Mouse (Mus musculus): ENCODE measurements around the gene Nek6.
A peak's percentile ranks its signal among the peaks of the same experiment; 100 is the strongest.

The Nek6 gene

DNA sequence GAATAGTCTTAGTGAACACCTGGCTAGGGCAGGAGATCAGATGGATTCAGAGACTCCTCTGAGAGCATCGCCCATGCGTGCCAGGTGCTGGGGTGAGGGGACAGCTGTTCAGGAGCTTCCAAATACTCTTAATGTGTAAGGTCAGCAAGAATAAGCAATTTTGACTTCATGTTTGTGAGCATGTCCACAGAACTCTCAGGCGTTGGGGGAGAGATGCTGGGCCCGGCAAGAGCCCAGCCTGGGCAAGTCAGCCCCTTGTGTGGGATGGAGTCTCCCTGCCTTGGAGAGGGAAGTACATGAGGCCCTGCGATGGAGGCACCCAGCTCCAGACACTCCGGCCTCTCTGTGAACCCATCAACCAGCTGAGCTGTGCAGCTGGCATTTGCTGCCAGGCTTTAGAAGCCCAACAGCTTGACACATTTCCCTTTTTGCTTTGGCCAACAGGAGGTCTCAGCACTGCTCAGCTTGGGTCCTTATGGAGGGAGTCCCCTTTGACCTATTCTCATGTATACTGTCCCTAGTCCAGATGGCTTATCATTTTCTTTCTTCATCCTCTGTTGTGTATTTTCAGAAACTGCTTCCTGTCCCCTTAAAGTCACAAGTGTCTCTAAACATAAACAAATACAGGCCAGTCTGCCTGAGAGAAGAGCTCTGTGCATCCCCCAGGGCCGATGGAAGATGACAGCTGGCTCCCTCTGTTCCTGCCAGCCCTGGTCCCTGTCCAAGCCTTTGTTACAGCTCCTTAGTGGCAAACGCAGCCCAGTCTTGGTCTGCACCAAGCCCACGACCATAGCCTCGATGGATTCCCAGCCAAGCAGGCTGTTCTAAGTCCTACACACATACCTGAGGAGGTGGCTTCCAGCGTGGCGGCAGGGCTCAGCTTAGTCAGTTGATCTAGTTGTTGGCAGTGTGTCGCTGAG lies 67.4 kb downstream of the Nek6 start:
- no peak for DNase-seq (ENCODE audit: low spot score in 2 of 2)

DNA sequence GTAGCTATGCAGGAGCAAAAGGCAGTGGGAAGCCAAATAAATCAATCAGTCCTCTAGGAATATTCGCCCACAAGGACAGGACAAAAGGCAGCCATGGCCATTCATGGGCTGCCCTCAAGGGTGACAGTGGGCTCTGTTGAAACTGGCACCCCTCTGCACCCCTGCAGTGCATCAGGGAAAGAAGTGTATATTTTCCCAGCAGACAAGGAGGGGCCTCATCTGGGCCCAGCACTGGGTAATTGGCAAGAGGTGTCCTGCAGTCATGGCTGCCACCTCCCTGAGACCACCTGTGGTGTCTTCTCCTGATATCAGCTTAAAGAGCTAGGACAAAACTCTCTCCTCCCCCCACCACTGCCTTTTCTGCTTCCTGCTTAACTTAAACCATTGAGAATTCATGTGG lies 68.1 kb downstream of the Nek6 start:
- no peak for DNase-seq (ENCODE audit: low spot score in 2 of 2)

DNA sequence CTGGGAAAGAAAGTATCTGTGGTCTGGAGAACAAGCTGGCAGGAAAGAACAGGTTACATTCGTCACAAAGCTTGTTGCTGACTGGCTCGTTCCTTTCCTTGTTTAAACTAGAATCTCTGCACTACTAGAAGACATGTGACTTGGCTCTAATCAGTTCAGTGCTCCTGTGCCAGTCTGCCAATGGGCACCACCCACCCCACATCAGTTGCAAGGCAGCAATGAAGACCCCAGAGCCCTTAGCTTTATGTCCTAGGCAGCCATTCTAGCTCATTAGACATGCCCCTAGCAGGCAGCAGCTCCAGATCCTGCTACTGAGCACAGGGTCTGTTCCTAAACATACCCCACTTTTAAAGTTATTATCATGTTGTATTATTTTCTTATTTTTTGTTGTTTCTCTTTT lies 72.5 kb downstream of the Nek6 start:
- no peak for DNase-seq (ENCODE audit: low spot score in 2 of 2)

DNA sequence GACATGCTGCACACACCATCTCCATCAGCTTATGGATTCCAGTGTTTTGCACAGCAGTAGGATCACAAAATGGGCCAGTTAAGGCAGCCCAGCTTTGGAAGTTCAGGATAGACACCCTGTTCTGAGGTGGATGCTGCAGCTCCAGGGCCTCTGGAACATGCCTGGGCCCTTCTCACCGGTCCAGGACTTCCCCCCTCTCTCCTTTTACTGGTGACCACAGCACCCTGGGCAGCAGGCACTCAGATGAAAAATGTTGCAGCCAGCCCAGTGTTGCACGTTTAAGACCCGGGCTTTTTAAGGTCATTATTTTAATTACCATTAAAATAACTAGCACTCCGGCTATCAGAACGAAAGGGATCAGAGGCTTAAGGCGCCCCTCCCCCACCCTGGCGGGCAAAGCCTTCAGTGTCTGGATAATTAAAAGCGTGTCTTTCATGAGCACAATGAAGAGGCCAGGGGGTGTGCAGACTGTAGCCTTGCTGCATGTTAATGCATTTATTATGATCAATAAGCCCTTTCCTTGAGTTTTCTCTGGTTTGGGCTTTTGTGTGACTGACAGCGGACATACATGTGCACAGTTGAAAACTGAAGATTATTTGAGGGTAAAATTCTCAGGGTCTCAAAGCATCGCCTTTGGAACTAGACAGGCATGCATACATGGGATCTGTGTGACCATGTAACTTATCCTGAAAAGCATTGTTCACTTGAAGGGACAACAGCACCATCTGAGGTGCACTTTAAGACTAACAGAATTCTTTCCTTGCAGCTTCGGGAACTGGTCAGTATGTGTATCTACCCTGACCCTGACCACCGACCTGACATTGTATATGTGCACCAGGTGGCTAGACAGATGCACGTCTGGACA lies 73.3 kb downstream of the Nek6 start:
- no peak for DNase-seq (ENCODE audit: low spot score in 2 of 2)

DNA sequence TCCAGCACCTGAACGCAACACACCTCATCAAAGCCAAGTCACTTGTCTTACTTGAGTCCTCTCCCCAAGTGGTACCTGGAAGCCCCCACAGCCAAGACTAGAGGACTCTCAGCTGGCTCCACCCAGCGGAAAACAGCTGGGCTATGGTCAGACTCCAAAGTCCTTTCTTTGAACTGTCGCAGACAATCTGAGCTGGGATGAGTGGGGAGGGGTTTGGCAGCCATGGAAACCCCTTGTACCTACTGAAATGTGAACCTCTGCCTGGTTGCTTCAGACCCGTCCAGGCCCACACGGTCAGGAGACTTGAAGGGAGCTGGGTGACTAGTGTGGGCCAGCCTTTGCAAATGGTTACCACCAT lies 73.9 kb downstream of the Nek6 start:
- DNase-seq (ENCODE audit: low spot score in 2 of 2) = no peak

DNA sequence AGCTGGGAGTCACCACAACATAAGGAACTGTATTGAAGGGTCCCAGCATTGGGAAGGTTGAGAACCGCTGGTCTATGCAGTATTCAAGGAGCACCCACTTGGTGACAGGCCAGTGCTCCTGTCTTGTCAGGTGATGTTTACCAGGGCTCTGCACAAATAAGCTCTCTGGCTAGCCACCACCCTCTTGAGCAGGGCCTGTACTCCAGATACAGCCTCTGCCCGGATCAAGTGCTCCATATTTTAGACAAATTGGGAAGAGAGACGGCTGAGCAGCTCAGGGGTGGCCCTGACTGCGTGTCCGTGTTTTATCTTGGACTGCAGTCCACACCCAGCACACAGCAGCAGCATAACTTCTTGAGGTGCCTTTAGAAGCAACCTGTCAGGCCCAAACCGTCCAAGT lies 75.3 kb downstream of the Nek6 start:
- DNase-seq (ENCODE audit: low spot score in 2 of 2) = no peak

DNA sequence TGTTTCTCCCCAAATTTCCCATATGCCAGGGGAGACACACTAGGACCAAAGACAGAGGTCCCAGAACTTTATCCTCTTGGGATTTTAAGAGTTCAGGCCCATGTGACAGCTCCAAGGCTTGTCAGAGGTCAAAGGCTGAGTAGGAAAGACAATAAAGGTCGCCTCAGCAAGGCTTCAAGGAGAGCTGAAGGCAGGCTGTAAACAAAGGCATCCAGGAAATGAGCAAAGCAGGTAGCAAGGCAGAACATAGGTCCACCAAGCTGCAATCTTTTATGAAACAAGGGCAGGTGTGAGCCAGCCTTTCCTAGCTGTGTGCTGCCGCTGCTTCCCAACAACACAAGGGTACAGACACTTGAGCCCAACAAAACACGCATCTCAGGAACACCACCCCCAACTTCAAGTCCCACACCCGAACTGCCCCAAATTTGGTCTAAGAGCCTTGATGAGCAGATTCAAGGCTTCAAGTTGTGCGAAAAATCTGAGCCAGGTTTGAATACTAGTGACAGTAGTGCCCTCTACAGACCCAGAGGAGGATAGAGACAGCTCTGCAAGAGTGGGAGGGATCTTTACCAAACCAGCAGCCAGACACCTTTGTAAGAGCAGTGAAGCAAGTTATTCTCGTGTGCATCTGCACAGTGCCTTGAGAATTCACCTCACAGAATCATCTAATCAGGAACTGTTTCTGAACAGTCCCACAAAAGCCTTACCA lies 80.5 kb downstream of the Nek6 start:
- no peak for DNase-seq (ENCODE audit: low spot score in 2 of 2)

DNA sequence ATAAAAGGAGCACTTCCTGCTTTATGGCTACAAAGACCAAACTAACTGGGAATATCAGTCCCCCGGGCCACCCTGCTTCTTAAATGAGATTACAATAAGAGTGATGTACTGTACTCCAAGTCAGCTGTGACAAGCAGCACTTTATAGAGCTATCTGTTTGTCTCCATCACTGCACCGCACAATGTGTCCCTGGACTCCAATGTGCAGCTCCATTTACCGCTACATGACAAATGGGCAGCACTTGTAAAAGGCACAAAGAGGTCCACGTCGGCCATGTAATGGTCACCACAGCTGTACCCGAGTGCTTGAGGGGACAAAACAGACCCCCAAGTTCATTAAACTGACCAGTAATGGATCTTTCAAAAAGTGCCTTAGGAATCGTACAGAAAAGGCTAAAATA lies 83.4 kb downstream of the Nek6 start:
- DNase-seq (ENCODE audit: low spot score in 2 of 2) = no peak

DNA sequence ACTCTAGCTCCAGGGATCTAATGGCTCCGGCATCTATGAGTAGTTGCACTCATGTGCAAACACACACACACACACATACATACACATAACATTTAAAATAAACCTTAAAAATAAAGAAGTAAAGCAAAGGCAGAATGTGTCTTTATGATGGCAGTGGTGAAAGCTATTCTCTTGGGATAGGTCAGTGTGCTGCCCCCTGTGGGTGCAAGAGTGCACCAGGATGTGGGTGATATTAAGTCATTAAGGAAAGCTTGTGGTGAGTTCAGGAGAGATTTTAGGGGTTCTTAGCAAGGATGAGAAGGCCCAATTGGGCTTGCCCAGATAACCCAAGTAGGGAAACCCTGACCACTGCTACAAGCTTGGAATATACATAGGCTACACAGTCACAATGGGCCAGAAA lies 86.5 kb downstream of the Nek6 start:
- no peak for DNase-seq (ENCODE audit: low spot score in 2 of 2)

DNA sequence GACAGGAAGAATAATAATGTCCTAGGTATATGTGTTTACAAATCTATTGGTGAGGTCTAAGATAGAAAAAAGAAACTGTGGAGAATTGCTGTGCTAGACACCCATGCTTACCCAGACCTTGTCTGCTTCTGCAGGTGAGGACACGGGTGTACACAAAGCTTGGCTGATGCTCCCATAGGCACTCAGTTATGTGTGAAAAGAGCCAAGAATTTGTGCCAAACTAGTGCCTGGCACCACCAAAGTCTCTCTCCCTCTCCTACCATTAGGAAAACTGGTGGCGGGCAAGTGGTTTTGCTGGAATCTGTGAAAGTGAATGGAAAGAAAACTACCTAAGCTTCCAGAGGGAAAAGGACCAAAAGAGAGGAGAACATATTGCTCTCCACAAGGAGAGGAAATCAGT lies 87.0 kb downstream of the Nek6 start:
- no peak for DNase-seq (ENCODE audit: low spot score in 2 of 2)

DNA sequence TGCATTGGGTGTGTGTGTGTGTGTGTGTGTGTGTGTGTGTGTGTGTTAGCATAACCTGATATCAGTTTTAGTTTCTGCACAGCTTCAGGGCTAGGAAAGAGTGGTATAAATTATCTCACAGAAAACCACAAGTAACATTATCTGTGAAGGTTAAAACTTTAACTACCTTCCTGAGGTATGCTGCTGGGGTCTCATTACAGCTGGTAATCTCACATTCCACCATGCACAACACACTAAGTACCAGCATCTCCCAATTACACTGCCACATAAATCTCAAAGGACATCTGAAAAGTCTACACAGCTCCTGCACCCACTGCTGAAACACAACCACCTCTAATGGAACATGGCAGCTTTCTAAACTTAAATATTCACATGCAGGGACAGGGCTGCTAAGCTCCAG lies 89.4 kb downstream of the Nek6 start:
- no peak for DNase-seq (ENCODE audit: low spot score in 2 of 2)

DNA sequence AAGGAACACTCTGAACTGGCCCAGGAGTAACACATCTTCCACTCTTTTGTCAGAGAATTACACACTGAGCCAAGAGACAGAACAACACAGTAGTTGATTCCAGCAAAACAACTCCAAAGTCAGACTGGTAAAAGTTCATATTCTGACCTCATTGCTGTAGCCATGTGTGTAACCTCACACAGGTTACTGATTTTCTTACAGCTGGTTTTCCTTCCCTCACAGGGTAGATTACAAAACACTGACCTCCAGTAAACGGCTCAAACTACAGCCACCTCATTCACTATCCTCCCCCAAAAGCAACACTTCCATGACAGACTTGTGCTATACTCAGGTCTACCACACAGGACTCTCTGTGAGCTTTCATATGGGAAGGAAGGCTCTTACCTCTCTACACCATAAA lies 96.3 kb downstream of the Nek6 start:
- DNase-seq (ENCODE audit: low spot score in 2 of 2) = no peak

DNA sequence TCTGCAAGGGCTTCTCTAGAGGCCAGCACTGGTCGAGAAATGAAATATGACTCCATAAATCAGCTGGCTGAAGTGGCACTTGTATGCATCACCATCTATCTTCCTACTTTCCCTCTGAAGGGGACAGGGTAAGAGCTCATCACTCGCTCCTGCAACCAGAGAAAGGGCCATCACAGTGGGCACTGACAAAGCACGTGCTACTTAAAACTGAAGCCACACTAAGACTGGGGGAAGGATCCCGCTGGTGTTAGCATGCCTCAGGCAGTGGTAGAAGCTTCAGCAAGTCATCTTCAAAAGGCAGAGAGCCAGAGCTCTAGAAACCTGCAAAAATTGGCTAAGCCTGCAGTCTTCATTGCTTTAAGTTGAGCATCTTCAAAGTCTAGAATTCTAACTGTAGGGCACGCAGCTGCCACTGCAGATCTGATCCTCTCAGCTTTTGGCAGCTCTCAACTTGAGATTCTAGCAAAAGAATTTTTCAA lies 97.4 kb downstream of the Nek6 start:
- DNase-seq (ENCODE audit: low spot score in 2 of 2) = no peak

DNA sequence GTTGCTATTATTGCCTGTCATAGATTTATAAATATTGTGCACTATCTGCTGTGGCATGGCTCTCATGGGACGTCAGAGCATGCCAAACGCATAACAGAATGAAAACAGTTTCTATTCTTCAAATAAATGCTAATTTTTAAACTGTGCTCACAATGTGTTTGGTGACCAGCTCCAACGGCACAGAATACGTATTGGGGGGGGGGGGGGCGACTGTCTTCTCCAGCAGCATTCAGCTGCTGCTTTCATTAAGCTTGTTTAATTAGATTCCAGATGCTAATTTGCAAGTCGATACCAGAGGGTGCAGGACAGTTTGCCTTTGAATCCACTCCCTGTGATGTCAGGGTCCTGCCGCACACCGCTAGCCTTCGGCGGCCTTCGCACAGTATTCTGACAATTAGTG lies 97.9 kb downstream of the Nek6 start:
- DNase-seq (ENCODE audit: low spot score in 2 of 2) = no peak

DNA sequence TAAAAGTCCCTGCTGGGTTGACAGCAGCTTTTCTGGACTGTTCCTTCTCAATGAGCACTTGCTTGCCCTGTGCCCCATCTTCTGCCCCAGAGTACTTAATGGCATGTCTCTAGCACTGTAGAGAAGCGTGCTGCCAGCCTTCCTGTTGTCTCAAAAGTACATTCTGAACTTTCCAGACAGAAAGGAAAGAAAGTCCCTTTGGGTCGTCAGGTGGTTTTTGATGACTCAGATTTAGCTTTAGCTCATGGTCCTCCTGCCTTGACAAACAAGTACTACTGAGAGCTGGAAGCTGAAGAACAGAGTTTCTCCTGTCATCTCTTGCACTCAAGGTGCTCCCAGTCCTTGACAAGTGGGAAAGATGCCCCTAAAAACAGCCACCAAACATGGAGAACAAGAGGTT lies 98.7 kb downstream of the Nek6 start:
- no peak for DNase-seq (ENCODE audit: low spot score in 2 of 2)

DNA sequence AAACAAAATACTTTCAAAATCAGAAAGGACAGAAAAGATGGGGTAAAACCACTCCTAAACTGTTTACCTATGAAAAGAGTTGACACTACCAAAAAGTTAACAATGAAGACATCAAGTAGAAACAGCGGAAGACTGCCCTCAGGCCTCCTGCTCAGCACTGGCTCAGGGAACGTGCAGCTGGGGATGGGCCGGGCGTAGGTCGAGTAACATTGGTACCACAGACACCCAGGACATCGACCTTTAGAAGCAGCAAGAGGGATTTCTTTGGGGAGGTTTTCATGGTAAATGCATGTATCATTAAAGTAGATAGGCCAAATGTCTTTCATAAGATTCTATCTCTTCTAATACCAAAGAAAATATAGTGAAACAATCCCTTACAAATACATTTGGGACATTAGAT lies 101.2 kb downstream of the Nek6 start:
- DNase-seq (ENCODE audit: low spot score in 2 of 2) = no peak

DNA sequence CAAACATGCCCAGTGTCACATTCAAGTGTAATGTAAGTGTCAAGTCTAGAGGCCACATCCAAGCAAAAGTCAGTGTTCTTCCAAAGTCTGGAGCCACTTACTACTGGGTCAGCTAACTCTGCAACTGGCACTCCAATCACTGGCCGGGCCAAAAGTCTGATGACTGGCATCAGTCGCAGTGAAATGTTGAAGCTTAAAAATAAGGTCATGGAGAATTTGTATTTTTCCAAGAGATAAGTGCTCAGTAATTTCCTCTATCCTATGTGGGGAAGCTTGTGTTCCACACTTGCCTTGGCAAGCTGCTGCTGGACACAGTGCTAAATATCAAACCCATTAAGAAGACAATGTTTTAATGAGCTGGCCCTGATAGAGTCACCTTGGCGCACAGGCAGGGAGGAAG lies 102.1 kb downstream of the Nek6 start:
- DNase-seq (ENCODE audit: low spot score in 2 of 2) = no peak

DNA sequence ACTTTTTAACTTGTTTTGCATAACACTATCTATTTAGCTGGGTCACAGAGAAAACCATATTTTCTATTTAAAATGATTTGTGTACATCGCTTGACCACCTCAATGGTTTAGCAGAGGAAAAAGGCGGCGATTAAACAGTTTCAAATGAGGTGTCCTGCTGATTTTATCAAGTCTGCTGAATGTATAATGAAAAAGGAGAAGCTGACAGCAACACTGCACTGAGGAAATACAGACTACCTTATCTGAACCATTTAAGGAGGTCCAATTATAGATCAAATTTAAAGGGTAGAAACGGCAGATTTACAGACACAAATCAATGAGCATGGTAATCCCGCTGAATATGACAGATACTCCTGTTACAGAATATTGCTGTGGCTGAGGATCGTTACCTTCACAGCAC lies 103.0 kb downstream of the Nek6 start:
- DNase-seq (ENCODE audit: low spot score in 2 of 2) = no peak

DNA sequence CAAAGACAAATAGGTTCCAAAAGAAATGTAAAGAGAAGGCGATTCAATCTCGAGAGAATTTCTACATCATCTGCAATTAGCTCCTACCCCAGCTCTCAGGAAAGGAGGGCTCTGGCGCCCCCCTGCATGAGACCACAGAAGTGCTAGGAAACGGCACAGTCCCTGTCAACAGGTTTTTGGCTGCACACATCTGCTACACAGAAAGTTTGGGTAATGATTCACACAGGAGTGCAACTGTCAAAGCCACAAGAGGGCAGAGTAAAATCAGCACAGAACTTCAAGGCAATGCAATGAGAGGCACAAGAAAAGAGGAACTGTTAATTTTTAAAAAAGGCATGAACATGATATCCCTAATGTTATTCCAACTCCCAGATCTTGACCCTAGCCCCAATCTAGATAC lies 104.6 kb downstream of the Nek6 start:
- DNase-seq (ENCODE audit: low spot score in 2 of 2) = peak in 1 of 2 experiments; percentile 24

DNA sequence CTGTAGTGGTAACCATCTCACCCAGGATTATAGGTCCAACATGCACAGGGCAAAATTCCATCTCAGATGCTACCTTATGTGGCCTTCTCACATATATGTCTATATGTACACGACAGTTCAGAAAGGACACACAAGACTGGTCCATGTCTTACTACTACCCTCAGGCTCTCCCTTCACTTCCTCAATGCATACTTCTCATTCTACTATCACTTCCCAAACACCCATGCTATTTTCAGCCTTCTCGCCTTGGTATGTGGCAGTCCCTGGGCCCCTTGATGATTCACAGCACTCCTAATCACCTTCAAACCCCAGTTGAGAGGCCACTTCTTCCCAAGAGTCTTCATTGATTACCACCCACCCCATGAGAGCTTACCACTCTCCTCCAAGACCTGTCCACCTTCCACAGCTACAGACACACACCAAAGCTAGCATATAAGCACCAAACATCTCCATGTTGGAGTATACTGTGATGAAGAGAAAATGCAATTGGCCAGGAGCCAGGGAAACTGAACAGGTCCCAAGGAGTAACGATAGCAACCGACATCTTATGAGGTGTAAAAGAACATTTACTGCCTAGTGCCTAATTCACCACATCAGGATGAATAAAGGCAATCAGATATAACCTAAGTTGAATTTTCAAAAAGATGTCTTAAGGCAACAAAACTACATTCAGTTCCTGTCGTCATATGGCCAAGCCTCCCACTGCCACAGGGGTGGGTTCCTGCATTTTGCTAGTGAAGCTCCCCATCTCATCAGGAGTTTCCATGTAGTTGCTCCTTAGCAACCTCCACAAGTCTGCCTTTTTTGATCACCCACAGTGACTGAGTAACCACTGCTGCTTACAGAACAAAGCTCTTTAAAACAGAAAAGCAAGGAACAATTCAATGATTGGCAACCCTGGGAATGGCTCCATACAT lies 105.8 kb downstream of the Nek6 start:
- no peak for DNase-seq (ENCODE audit: low spot score in 2 of 2)

DNA sequence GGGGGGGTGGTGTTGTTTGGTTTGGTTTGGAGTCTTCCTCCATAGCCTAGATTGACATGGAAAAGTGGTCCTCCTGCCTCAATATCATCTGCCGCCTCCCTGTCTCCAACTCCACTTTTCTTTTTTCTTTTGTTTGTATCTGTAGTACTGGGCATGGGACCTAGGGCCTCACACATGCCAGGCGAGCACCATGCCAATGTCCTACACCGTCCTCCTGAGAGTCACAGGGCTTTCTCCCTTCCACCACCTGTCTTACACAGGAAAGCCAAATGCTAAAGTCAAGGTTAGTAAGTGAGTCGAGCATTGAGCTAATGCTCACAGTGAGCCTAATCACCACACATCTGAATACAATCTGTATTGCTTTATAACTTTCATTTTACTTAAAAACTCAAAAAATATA lies 108.3 kb downstream of the Nek6 start:
- DNase-seq (ENCODE audit: low spot score in 2 of 2) = no peak
